Mouse (Mus musculus) CH12.LX (cell line): Measurements from ENCODE around the gene Slc6a2.

Experiments used
- HCFC1 ChIP-seq: IDR thresholded peaks from 2 replicates; pipeline ENCODE4 v1.6.1; 2012; ENCODE audit warnings: low read depth, mild to moderate bottlenecking, inconsistent platforms, low read length, improper control_type of control experiment
- MAX ChIP-seq: IDR thresholded peaks from 2 replicates; pipeline ENCODE4 v1.6.1; 2011; ENCODE audit warnings: low read length, improper control_type of control experiment
- MEF2A ChIP-seq: IDR thresholded peaks from 2 replicates; pipeline ENCODE4 v1.6.1; 2014; ENCODE audit warnings: low read depth, mild to moderate bottlenecking, inconsistent platforms, low read length, improper control_type of control experiment, borderline replicate concordance
- UBTF ChIP-seq: IDR thresholded peaks from 2 replicates; pipeline ENCODE4 v1.6.1; 2012; ENCODE audit warnings: low read depth, mild to moderate bottlenecking, inconsistent platforms, low read length, improper control_type of control experiment, moderate library complexity
- USF2 ChIP-seq: conservative IDR thresholded peaks from 2 replicates; pipeline ENCODE4 v1.6.1; 2011; ENCODE audit warnings: low read depth, low read length, improper control_type of control experiment

DNA sequence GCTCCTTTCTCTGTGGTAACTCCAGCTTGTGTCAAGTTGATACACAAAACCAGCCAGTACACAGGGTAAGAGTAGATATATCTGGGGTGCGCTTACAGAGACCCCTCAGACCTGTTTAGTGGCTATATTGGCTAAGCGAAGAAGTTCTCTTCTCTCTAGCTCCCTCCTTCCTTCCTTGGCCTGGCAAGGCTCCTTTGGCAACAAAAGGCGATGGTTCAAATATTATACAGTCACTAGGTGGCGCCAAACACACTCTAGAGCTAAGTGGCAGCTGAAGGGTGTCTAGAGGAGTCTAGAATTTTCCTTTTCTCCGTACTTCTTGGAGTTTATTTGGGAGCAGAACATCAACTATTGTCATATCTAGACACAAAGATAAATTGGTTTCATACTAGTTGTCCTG, 50.4 kb downstream of the Slc6a2 start:
- TF ChIP-seq HCFC1: no peak
- TF ChIP-seq UBTF: no peak
- TF ChIP-seq MEF2A: no peak
- no peak for TF ChIP-seq USF2
- TF ChIP-seq MAX: no peak
